9 mouse cellular contexts compared by ENCODE assay signal in the genomic region with DNA sequence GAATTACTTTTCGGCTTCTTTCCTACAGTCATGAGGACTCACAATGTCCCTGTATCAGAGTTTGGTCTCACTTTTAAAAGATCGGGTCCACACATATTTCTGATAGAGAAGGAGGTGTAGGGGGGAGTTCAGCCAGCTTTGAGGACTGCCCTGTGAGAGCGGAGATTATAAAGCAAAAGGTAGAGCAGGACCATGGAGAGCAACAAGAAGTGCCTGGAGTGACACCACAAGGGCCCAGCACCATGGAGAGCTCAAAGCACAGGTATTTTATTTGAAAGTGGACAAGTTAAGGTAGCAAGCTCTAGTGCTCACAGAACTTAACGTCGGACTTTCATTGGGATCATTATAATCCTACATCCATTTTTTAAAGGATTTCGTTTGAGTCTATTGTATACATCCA. TPM values are rescaled to one million over a fixed set of nuclear protein-coding genes. Genes with fewer than 3 reads are reported as not detected.
DNase-seq lines count a peak whose midpoint lies in the region; ATAC-seq and TF ChIP-seq lines count a peak whose summit lies in the region.
"Had no signal": no experiment of that assay in that cellular context is flagged by ENCODE, and none has a peak within 500 bp of the region (broad histone marks: within the 10 kb centered on the region; RNA-seq: fewer than 3 reads in every experiment).

No protein-coding gene starts in this region.

- H3K36me3 ChIP-seq in thymus, adult 2 months (ENCODE audit: control insufficient read depth, insufficient read depth, low read length): no peaks in the 10 kb centered on the region
- no peaks in the 10 kb centered on the region for H3K36me3 ChIP-seq in embryonic facial prominence, embryonic 11.5 days (replicated peaks; ENCODE audit: control insufficient read depth, insufficient read depth, low read depth, low read length)
- no peaks in the 10 kb centered on the region for H3K36me3 ChIP-seq in stomach, postnatal 0 days (ENCODE audit: control insufficient read depth, insufficient read depth, low read length)
- no peaks in the 10 kb centered on the region for H3K36me3 ChIP-seq in midbrain, embryonic 11.5 days (ENCODE audit: control insufficient read depth, insufficient read depth, low read length)
- H3K36me3 ChIP-seq: heart, embryonic 15.5 days had no signal

- no peak overlapping the region for H3K9ac ChIP-seq in embryonic facial prominence, embryonic 11.5 days (replicated peaks; ENCODE audit: low read length)
- H3K9ac ChIP-seq in stomach, postnatal 0 days (ENCODE audit: low read length): no peak overlapping the region
- no peak overlapping the region for H3K9ac ChIP-seq in midbrain, embryonic 11.5 days (ENCODE audit: low read length)
- H3K9ac ChIP-seq: heart, embryonic 15.5 days had no signal

- no peaks in the 10 kb centered on the region for H3K9me3 ChIP-seq in embryonic facial prominence, embryonic 11.5 days (replicated peaks; ENCODE audit: control insufficient read depth, low read length)
- no peaks in the 10 kb centered on the region for H3K9me3 ChIP-seq in stomach, postnatal 0 days (ENCODE audit: control insufficient read depth, low read length)
- no peaks in the 10 kb centered on the region for H3K9me3 ChIP-seq in midbrain, embryonic 11.5 days (ENCODE audit: control insufficient read depth, low read length)
- H3K9me3 ChIP-seq: heart, embryonic 15.5 days had no signal

- no peak for TF ChIP-seq POLR2A in thymus, adult 2 months (IDR thresholded peaks at IDR 0.05; ENCODE audit: control insufficient read depth, extremely low read depth, insufficient read depth, low read length, poor library complexity)

- TF ChIP-seq EP300 in stomach, postnatal 0 days (optimal IDR thresholded peaks at IDR 0.05): no peak

- WGBS in thymus, adult 2 months: 26% methylated on average over 6 of the region's 6 CpGs
- WGBS in embryonic facial prominence, embryonic 11.5 days: 34% methylated on average over 6 of the region's 6 CpGs
- 24% methylated on average over 6 of the region's 6 CpGs for WGBS in stomach, postnatal 0 days
- 54% methylated on average over 6 of the region's 6 CpGs for WGBS in midbrain, embryonic 11.5 days

- no peaks in the 10 kb centered on the region for H3K4me1 ChIP-seq in thymus, adult 2 months (replicated peaks; ENCODE audit: control insufficient read depth, insufficient read depth, low read length)
- no peaks in the 10 kb centered on the region for H3K4me1 ChIP-seq in embryonic facial prominence, embryonic 11.5 days (ENCODE audit: control insufficient read depth, insufficient read depth, low read length)
- H3K4me1 ChIP-seq in stomach, postnatal 0 days (replicated peaks; ENCODE audit: control insufficient read depth, insufficient read depth): no peaks in the 10 kb centered on the region
- peaks cover 11% of the 10 kb centered on the region for H3K4me1 ChIP-seq in midbrain, embryonic 11.5 days (ENCODE audit: control insufficient read depth, insufficient read depth, low read length)

- no peak for ATAC-seq in embryonic facial prominence, embryonic 11.5 days (replicated peaks; ENCODE audit: insufficient number of reproducible peaks, low FRiP score, low TSS enrichment, low read depth)
- no peak for ATAC-seq in stomach, postnatal 0 days (ENCODE audit: low FRiP score, low TSS enrichment)
- ATAC-seq in erythroid progenitor cell, adult 5-6 weeks (replicated peaks; ENCODE audit: low FRiP score, poor library complexity, severe bottlenecking): no peak
- no peak for ATAC-seq in midbrain, embryonic 11.5 days (ENCODE audit: low FRiP score)

- no peak for TF ChIP-seq CTCF in thymus, adult 2 months (IDR thresholded peaks at IDR 0.05; ENCODE audit: borderline replicate concordance, control insufficient read depth, extremely low read depth, insufficient read depth, low read length, poor library complexity)
- no peak for TF ChIP-seq CTCF in stomach, postnatal 0 days (IDR thresholded peaks at IDR 0.05; ENCODE audit: low read depth)

- H3K27me3 ChIP-seq in thymus, adult 2 months (ENCODE audit: control insufficient read depth, insufficient read depth, low read length): peaks cover 2% of the 10 kb centered on the region; the same call in 1 of the 2 replicates
- no peaks in the 10 kb centered on the region for H3K27me3 ChIP-seq in embryonic facial prominence, embryonic 11.5 days (ENCODE audit: control insufficient read depth, insufficient read depth, low read length)
- no peaks in the 10 kb centered on the region for H3K27me3 ChIP-seq in stomach, postnatal 0 days (ENCODE audit: control insufficient read depth, insufficient read depth, low read length)
- H3K27me3 ChIP-seq in midbrain, embryonic 11.5 days (ENCODE audit: control insufficient read depth, insufficient read depth, low read length): no peaks in the 10 kb centered on the region

- H3K4me3 ChIP-seq in thymus, adult 2 months (ENCODE audit: control insufficient read depth, insufficient read depth, low read length): no peak overlapping the region
- no peak overlapping the region for H3K4me3 ChIP-seq in embryonic facial prominence, embryonic 11.5 days (ENCODE audit: low read depth, low read length)
- no peak overlapping the region for H3K4me3 ChIP-seq in stomach, postnatal 0 days (ENCODE audit: low read depth, low read length)
- no peak overlapping the region for H3K4me3 ChIP-seq in midbrain, embryonic 11.5 days (ENCODE audit: low read depth, low read length)
- H3K4me3 ChIP-seq: heart, embryonic 15.5 days had no signal

- no peak overlapping the region for H3K4me2 ChIP-seq in embryonic facial prominence, embryonic 11.5 days (ENCODE audit: low read depth, low read length)
- H3K4me2 ChIP-seq in stomach, postnatal 0 days (replicated peaks; ENCODE audit: low read depth): no peak overlapping the region
- no peak overlapping the region for H3K4me2 ChIP-seq in midbrain, embryonic 11.5 days
- H3K4me2 ChIP-seq: heart, embryonic 15.5 days had no signal

- H3K27ac ChIP-seq in thymus, adult 2 months (ENCODE audit: control insufficient read depth, insufficient read depth, low read length): no peak overlapping the region
- H3K27ac ChIP-seq in embryonic facial prominence, embryonic 11.5 days (replicated peaks; ENCODE audit: low read depth, low read length): no peak overlapping the region
- H3K27ac ChIP-seq in stomach, postnatal 0 days (replicated peaks): no peak overlapping the region
- no peak overlapping the region for H3K27ac ChIP-seq in midbrain, embryonic 11.5 days (ENCODE audit: low read depth, low read length)
- H3K27ac ChIP-seq: heart, embryonic 15.5 days had no signal

- peak; percentile 11 for DNase-seq in thymus, adult 2 months
- no peak for DNase-seq in thymus, adult 18-20 months
- peak; percentile 90 for DNase-seq in embryonic facial prominence, embryonic 11.5 days (ENCODE audit: low spot score)
- DNase-seq in kidney, postnatal 36 days: peak; percentile 56 to 78
- DNase-seq in stomach, postnatal 0 days (ENCODE audit: low spot score): peak; percentile 81
- DNase-seq in frontal cortex, adult 2 months (ENCODE audit: extremely low spot score in 1 of 2, low spot score in 1 of 2): no peak
- DNase-seq in midbrain, embryonic 11.5 days (ENCODE audit: low spot score, missing footprints): no peak

RNA-seq across cellular contexts. Expression of a gene that starts 5.8 kb away (rescaled TPM):
- 5.9 and 6.8 TPM in 2 replicates for polyA plus RNA-seq in thymus, adult 2 months (2012; rRNA removed)
- polyA plus RNA-seq in embryonic facial prominence, embryonic 11.5 days (2014; fragmentation: Nextera tagmentation; extraction: Ambion mirVana): 7.3 and 10.1 TPM in 2 replicates
- 0.99 and 1.4 TPM in 2 replicates for polyA plus RNA-seq in stomach, postnatal 0 days (2015; fragmentation: Nextera tagmentation; extraction: Ambion mirVana)
- polyA plus RNA-seq in frontal cortex, adult 2 months (2012; rRNA removed): 360 and 371 TPM in 2 replicates
- total RNA-seq in erythroid progenitor cell, adult 5-6 weeks (2015; ENCODE audit: low replicate concordance): not detected in 2 replicates
- total RNA-seq in erythroid progenitor cell, adult 5-6 weeks (2017; ENCODE audit: low replicate concordance): 7.8 TPM in 2 replicates
- 19.4 and 22.9 TPM in 2 replicates for polyA plus RNA-seq in midbrain, embryonic 11.5 days (2014; fragmentation: Nextera tagmentation; extraction: Ambion mirVana)

RNA-seq across cellular contexts. Expression of a gene that starts 11.0 kb away (rescaled TPM):
- polyA plus RNA-seq in thymus, adult 2 months (2012; rRNA removed): 6.5 and 7.4 TPM in 2 replicates
- polyA plus RNA-seq in embryonic facial prominence, embryonic 11.5 days (2014; fragmentation: Nextera tagmentation; extraction: Ambion mirVana): 1.9 and 2.1 TPM in 2 replicates
- 3.9 and 4.7 TPM in 2 replicates for polyA plus RNA-seq in stomach, postnatal 0 days (2015; fragmentation: Nextera tagmentation; extraction: Ambion mirVana)
- 2.3 and 3.4 TPM in 2 replicates for polyA plus RNA-seq in frontal cortex, adult 2 months (2012; rRNA removed)
- total RNA-seq in erythroid progenitor cell, adult 5-6 weeks (2015; ENCODE audit: low replicate concordance): 101 and 132 TPM in 2 replicates
- 121 and 141 TPM in 2 replicates for total RNA-seq in erythroid progenitor cell, adult 5-6 weeks (2017; ENCODE audit: low replicate concordance)
- polyA plus RNA-seq in midbrain, embryonic 11.5 days (2014; fragmentation: Nextera tagmentation; extraction: Ambion mirVana): 4.1 and 6.6 TPM in 2 replicates

RNA-seq across cellular contexts. Expression of a gene that starts 28.1 kb away (rescaled TPM):
- polyA plus RNA-seq in thymus, adult 2 months (2012; rRNA removed): 6.6 and 8.7 TPM in 2 replicates
- polyA plus RNA-seq in embryonic facial prominence, embryonic 11.5 days (2014; fragmentation: Nextera tagmentation; extraction: Ambion mirVana): 2.6 and 3.1 TPM in 2 replicates
- 0.71 and 0.85 TPM in 2 replicates for polyA plus RNA-seq in stomach, postnatal 0 days (2015; fragmentation: Nextera tagmentation; extraction: Ambion mirVana)
- polyA plus RNA-seq in frontal cortex, adult 2 months (2012; rRNA removed): 115 and 129 TPM in 2 replicates
- total RNA-seq in erythroid progenitor cell, adult 5-6 weeks (2015; ENCODE audit: low replicate concordance): 223 and 265 TPM in 2 replicates
- 67.0 and 67.1 TPM in 2 replicates for total RNA-seq in erythroid progenitor cell, adult 5-6 weeks (2017; ENCODE audit: low replicate concordance)
- polyA plus RNA-seq in midbrain, embryonic 11.5 days (2014; fragmentation: Nextera tagmentation; extraction: Ambion mirVana): 3.5 and 5.4 TPM in 2 replicates

Comparison
In these comparisons a context has a peak if more than half of its experiments do, and no peak if none do; other contexts are left out.
1. DNase-seq: peak in thymus, adult 2 months (single experiment), embryonic facial prominence, embryonic 11.5 days (single experiment), kidney, postnatal 36 days (2 of 2) and stomach, postnatal 0 days (single experiment); none in thymus, adult 18-20 months (0 of 2), frontal cortex, adult 2 months (0 of 2) and midbrain, embryonic 11.5 days (single experiment).
2. RNA of a gene that starts 5.8 kb away (polyA plus RNA-seq): 360 to 371 TPM in frontal cortex, adult 2 months; 19.4 to 22.9 TPM in midbrain, embryonic 11.5 days, 7.3 to 10.1 TPM in embryonic facial prominence, embryonic 11.5 days, 5.9 to 6.8 TPM in thymus, adult 2 months and 0.99 to 1.4 TPM in stomach, postnatal 0 days; every median in the first group is over 10 times any median in the second.
3. RNA of a gene that starts 28.1 kb away (polyA plus RNA-seq): 115 to 129 TPM in frontal cortex, adult 2 months; 6.6 to 8.7 TPM in thymus, adult 2 months, 3.5 to 5.4 TPM in midbrain, embryonic 11.5 days, 2.6 to 3.1 TPM in embryonic facial prominence, embryonic 11.5 days and 0.71 to 0.85 TPM in stomach, postnatal 0 days; every median in the first group is over 10 times any median in the second.